Mouse (Mus musculus): ENCODE measurements around the gene Tex44.

- TF ChIP-seq EP300 (IDR thresholded peaks at IDR 0.05; ENCODE audit: low read depth) (no peak), CTCF (IDR thresholded peaks at IDR 0.05; ENCODE audit: low read depth) (no peak)
Observed at GRCm38 (mm10) chr1:86394246-86394645, 31.9 kb upstream of the Tex44 start.
